Mouse (Mus musculus) hindbrain, postnatal 0 days (tissue): Measurements from ENCODE around the gene Cerk. TPM values are rescaled to one million over a fixed set of nuclear protein-coding genes. Genes with fewer than 3 reads are reported as not detected.

Experiments
- ATAC-seq: fragments of 200-750 bp; cut with Nextera tagmentation; 2 replicates; pipeline ENCODE4 v1.8.0; 2017; ENCODE audit warnings: mild to moderate bottlenecking, moderate TSS enrichment, moderate library complexity
- DNase-seq: peaks from one replicate; pipeline ENCODE4 v3.0.0-alpha.2; 2015; ENCODE audit warnings: low spot score
- H3K27ac ChIP-seq: fragments of 300-500 bp; sonication (generic); 2 replicates; pipeline ENCODE4 v1.5.1; 2014; ENCODE audit warnings: mild to moderate bottlenecking
- H3K27me3 ChIP-seq: fragments of 300-500 bp; sonication (generic); 2 replicates; pipeline ENCODE4 v1.6.1; 2014; ENCODE audit warnings: low read length, mixed read lengths; ENCODE audit not compliant: insufficient read depth
- H3K36me3 ChIP-seq: fragments of 300-500 bp; sonication (generic); 2 replicates; pipeline ENCODE4 v1.6.1; 2014; ENCODE audit warnings: low read length, mixed read lengths; ENCODE audit not compliant: insufficient read depth
- H3K4me1 ChIP-seq: fragments of 300-500 bp; sonication (generic); 2 replicates; pipeline ENCODE4 v1.6.1; 2014; ENCODE audit warnings: antibody characterized with exemption, low read length, mixed read lengths; ENCODE audit not compliant: insufficient read depth
- H3K4me2 ChIP-seq: fragments of 300-500 bp; sonication (generic); 2 replicates; pipeline ENCODE4 v1.6.1; 2014; ENCODE audit warnings: low read depth, mild to moderate bottlenecking, low read length, moderate library complexity, mixed read lengths
- H3K4me3 ChIP-seq: fragments of 300-500 bp; sonication (generic); 2 replicates; pipeline ENCODE4 v1.5.1; 2014; ENCODE audit warnings: low read length
- H3K9ac ChIP-seq: fragments of 300-500 bp; sonication (generic); replicated peaks from 2 replicates; pipeline ENCODE4 v1.6.1; 2014; ENCODE audit warnings: mild to moderate bottlenecking, low read length, moderate library complexity, mixed read lengths
- H3K9me3 ChIP-seq: fragments of 300-500 bp; sonication (generic); 2 replicates; pipeline ENCODE4 v1.6.1; 2016; ENCODE audit warnings: low read length, mixed read lengths
- CTCF ChIP-seq: IDR thresholded peaks from 2 replicates; pipeline ENCODE4 v1.5.1; 2016; ENCODE audit warnings: antibody characterized with exemption, control low read depth, low read depth
- WGBS: fragments of 180-500 bp; shearing (Covaris S2); extraction: QIAGEN DNeasy Blood & Tissue Kit; methylation state at CpG from one replicate; pipeline ENCODE4 v1.1.7; 2014; 5-methylcytosine and 5-hydroxymethylcytosine counted together
- polyA plus RNA-seq: library from polyadenylated mRNA; unstranded; fragments of >200 nt; fragmentation: Nextera tagmentation; extraction: Ambion mirVana; gene quantifications from 2 replicates; pipeline ENCODE4 v1.2.1, GENCODE M21; 2015
- total RNA-seq: library from RNA; depleted of rRNA; stranded (reverse); fragments of >200 nt; gene quantifications from 2 replicates; pipeline ENCODE4 v1.2.3, GENCODE M21; 2014

Cerk gene
- total and polyA plus RNA-seq, 2 experiments from 2014 or later = 23.4 to 46.3 TPM

GRCm38 (mm10) chr15:86176771-86177702, 8.9 kb downstream of the Cerk start:
- Histone ChIP-seq H3K27me3 (no peaks in the 10 kb centered on the region), H3K36me3 (no peaks in the 10 kb centered on the region), H3K4me3 (no peak overlapping the region), H3K4me2 (no peak overlapping the region), H3K9ac (no peak overlapping the region), H3K9me3 (no peaks in the 10 kb centered on the region), H3K4me1 (peaks cover 18% of the 10 kb centered on the region), H3K27ac (peak overlapping the region; percentile 12; the same call in 1 of the 2 replicates)
- TF ChIP-seq CTCF = no peak
- ATAC-seq (peak; percentile 90), DNase-seq (no peak)
- 59% methylated on average over 22 of the region's 22 CpGs for WGBS

GRCm38 (mm10) chr15:86176166-86176565, 9.8 kb downstream of the Cerk start:
- DNase-seq = no peak
- no peak for TF ChIP-seq CTCF
- 86% methylated on average over 10 of the region's 10 CpGs for whole genome bisulfite sequencing
- Histone ChIP-seq H3K4me2 (no peak overlapping the region), H3K4me1 (peaks cover 13% of the 10 kb centered on the region), H3K4me3 (no peak overlapping the region), H3K27me3 (no peaks in the 10 kb centered on the region), H3K9ac (no peak overlapping the region), H3K27ac (no peak overlapping the region), H3K36me3 (no peaks in the 10 kb centered on the region), H3K9me3 (no peaks in the 10 kb centered on the region)
- no peak for ATAC-seq

GRCm38 (mm10) chr15:86175253-86176050, 10.5 kb downstream of the Cerk start:
- no peak for ATAC-seq
- Histone ChIP-seq H3K27me3 (no peaks in the 10 kb centered on the region), H3K4me1 (peaks cover 13% of the 10 kb centered on the region), H3K27ac (no peak overlapping the region), H3K9me3 (no peaks in the 10 kb centered on the region), H3K9ac (no peak overlapping the region), H3K4me2 (no peak overlapping the region), H3K4me3 (no peak overlapping the region), H3K36me3 (no peaks in the 10 kb centered on the region)
- 85% methylated on average over 3 of the region's 3 CpGs for WGBS
- no peak for TF ChIP-seq CTCF
- DNase-seq = no peak

GRCm38 (mm10) chr15:86173136-86173985, 12.6 kb downstream of the Cerk start:
- no peaks in the 10 kb centered on the region for H3K27me3 ChIP-seq
- ATAC-seq = no peak
- H3K4me3 ChIP-seq = no peak overlapping the region
- no peak for TF ChIP-seq CTCF
- H3K36me3 ChIP-seq = no peaks in the 10 kb centered on the region
- DNase-seq = no peak
- H3K9me3 ChIP-seq = no peaks in the 10 kb centered on the region
- no peak overlapping the region for H3K4me2 ChIP-seq
- 44% methylated on average over 16 of the region's 16 CpGs for WGBS
- H3K4me1 ChIP-seq = peaks cover 25% of the 10 kb centered on the region
- H3K27ac ChIP-seq = no peak overlapping the region
- H3K9ac ChIP-seq = no peak overlapping the region

GRCm38 (mm10) chr15:86172526-86172925, 13.4 kb downstream of the Cerk start:
- no peaks in the 10 kb centered on the region for H3K9me3 ChIP-seq
- no peak overlapping the region for H3K9ac ChIP-seq
- no peak overlapping the region for H3K27ac ChIP-seq
- WGBS = 78% methylated on average over 6 of the region's 6 CpGs
- TF ChIP-seq CTCF = no peak
- ATAC-seq (no peak), DNase-seq (no peak)
- H3K4me2 ChIP-seq = no peak overlapping the region
- H3K4me3 ChIP-seq = no peak overlapping the region
- H3K4me1 ChIP-seq = peaks cover 27% of the 10 kb centered on the region
- no peaks in the 10 kb centered on the region for H3K27me3 ChIP-seq
- H3K36me3 ChIP-seq = no peaks in the 10 kb centered on the region

GRCm38 (mm10) chr15:86172124-86172523, 13.8 kb downstream of the Cerk start:
- Histone ChIP-seq H3K27ac (no peak overlapping the region), H3K9ac (no peak overlapping the region)
- 50% methylated on average over 3 of the region's 3 CpGs for WGBS

More at GRCm38 (mm10) chr15:86172124-86172523, 13.8 kb downstream of the Cerk start:
- no peak for TF ChIP-seq CTCF
- no peak overlapping the region for H3K4me2 ChIP-seq
- DNase-seq = no peak
- no peaks in the 10 kb centered on the region for H3K27me3 ChIP-seq
- H3K4me3 ChIP-seq = no peak overlapping the region
- H3K36me3 ChIP-seq = no peaks in the 10 kb centered on the region
- ATAC-seq = no peak
- no peaks in the 10 kb centered on the region for H3K9me3 ChIP-seq
- H3K4me1 ChIP-seq = peaks cover 27% of the 10 kb centered on the region
